ENCODE assay signal across 9 mouse cellular contexts in the genomic region with DNA sequence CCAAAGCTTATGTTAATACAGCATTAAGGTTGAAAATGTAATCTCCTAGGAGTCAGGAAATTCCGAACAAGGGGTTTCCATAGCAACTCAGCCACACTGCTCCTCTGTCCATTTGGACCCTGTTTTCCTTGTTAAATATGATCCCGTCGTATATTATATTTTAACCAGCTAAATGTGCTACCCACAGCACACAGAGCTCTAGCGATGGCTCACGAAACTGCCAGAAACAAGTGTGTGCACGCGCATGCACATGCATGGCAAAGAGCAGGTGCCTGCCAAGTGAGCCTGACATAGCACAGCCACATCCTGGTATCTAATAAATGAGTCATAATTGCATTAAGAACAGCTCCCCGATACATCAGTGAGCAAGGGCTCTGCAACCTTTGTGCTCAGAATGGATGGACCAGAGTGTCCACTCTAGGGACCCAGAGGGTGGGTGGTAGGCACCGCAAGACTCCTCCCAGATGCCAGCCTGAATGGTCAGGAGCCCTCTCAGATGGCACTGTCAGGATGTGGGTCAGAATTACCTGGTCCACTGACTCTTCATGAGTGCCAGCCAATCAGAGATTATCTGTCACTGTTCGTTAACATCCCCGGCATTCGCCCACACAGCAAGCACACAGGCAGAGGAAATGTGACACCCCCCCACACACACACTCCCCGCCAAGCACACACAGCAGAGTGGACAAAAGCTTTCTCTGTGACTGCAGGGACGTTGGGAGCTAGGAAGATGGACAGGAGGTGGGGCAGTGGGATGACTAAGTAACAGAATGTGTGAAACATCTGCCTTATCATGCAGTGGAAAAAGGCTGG.
A peak's percentile ranks its signal among the peaks of the same experiment; 100 is the strongest.
DNase-seq lines count a peak whose midpoint lies in the region; ATAC-seq lines count a peak whose summit lies in the region.
"Had no signal": no experiment of that assay in that cellular context is flagged by ENCODE, and none has a peak within 500 bp of the region (broad histone marks: within the 10 kb centered on the region; RNA-seq: fewer than 3 reads in every experiment).

No protein-coding gene starts in this region.

- peak; percentile 85 for DNase-seq in 3134 (ENCODE audit: extremely low read depth, insufficient read length, low spot score)
- DNase-seq in brain, embryonic 18.5 days (ENCODE audit: low read depth, low spot score) = peak; percentile 30
- DNase-seq in heart, postnatal 4 days = peak; percentile 41
- DNase-seq in layer of hippocampus, postnatal 10 days (ENCODE audit: low spot score in 2 of 2) = peak; percentile 33 to 43

- H3K4me3 ChIP-seq in forebrain, embryonic 12.5 days (replicated peaks) = no peak overlapping the region
- no peak overlapping the region for H3K4me3 ChIP-seq in midbrain, embryonic 15.5 days

- H3K36me3 ChIP-seq in forebrain, embryonic 12.5 days (replicated peaks) = no peaks in the 10 kb centered on the region
- H3K36me3 ChIP-seq in midbrain, embryonic 15.5 days (replicated peaks) = no peaks in the 10 kb centered on the region
- H3K36me3 ChIP-seq: G1E had no signal

- H3K9me3 ChIP-seq in forebrain, embryonic 12.5 days = no peaks in the 10 kb centered on the region
- no peaks in the 10 kb centered on the region for H3K9me3 ChIP-seq in midbrain, embryonic 15.5 days

- H3K4me2 ChIP-seq in forebrain, embryonic 12.5 days = no peak overlapping the region
- H3K4me2 ChIP-seq in midbrain, embryonic 15.5 days = peak overlapping the region; percentile 17

- H3K4me1 ChIP-seq in forebrain, embryonic 12.5 days = peaks cover 22% of the 10 kb centered on the region
- peaks cover 27% of the 10 kb centered on the region for H3K4me1 ChIP-seq in midbrain, embryonic 15.5 days

- H3K27ac ChIP-seq in forebrain, embryonic 12.5 days = peak overlapping the region; percentile 70
- peak overlapping the region; percentile 81 for H3K27ac ChIP-seq in midbrain, embryonic 15.5 days

- ATAC-seq in forebrain, embryonic 12.5 days (ENCODE audit: low FRiP score) = peak; percentile 52
- ATAC-seq in midbrain, embryonic 15.5 days (replicated peaks) = peak; percentile 75
- ATAC-seq in megakaryocyte progenitor cell, adult 5-6 weeks (replicated peaks; ENCODE audit: poor library complexity) = no peak
- ATAC-seq in megakaryocyte-erythroid progenitor cell, adult 5-6 weeks (replicated peaks; ENCODE audit: low FRiP score, low TSS enrichment, poor library complexity, severe bottlenecking) = no peak

- H3K9ac ChIP-seq in forebrain, embryonic 12.5 days = no peak overlapping the region
- H3K9ac ChIP-seq in midbrain, embryonic 15.5 days = no peak overlapping the region

- 42% methylated on average over 14 of the region's 14 CpGs for WGBS in forebrain, embryonic 12.5 days
- 25% methylated on average over 14 of the region's 14 CpGs for WGBS in midbrain, embryonic 15.5 days

- no peaks in the 10 kb centered on the region for H3K27me3 ChIP-seq in forebrain, embryonic 12.5 days
- H3K27me3 ChIP-seq in midbrain, embryonic 15.5 days (replicated peaks) = no peaks in the 10 kb centered on the region

Comparison
In these comparisons a context has a peak if more than half of its experiments do, and no peak if none do; other contexts are left out.
1. DNase-seq: peak in every context shown above with its lines; median percentile 85 in 3134; 41 in heart, postnatal 4 days; 38 in layer of hippocampus, postnatal 10 days; 30 in brain, embryonic 18.5 days.
2. ATAC-seq: peak in forebrain, embryonic 12.5 days (single experiment) and midbrain, embryonic 15.5 days (single experiment); none in megakaryocyte progenitor cell, adult 5-6 weeks (single experiment) and megakaryocyte-erythroid progenitor cell, adult 5-6 weeks (single experiment).